In the genomic region with DNA sequence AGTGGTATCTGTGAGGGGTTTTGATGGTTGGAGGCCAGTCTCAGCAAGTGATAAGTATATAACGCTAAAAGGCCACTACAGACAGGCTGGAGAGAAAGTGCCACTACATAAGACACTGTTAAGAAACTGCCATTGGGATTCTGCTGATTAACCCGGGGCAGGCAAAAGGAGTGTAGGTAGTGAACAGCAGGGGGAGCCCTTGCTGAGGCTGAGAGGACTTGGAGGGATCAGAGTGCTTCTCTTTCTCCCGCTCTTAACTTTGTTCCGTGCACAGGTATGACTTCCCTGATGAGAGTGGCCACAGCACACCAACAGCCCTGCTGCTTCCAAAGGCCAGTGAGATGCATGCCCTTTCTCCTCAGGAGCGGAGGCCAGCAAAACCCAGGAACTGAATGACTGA, we compare ENCODE assay signal across 8 mouse cellular contexts. TPM values are rescaled to one million over a fixed set of nuclear protein-coding genes. Genes with fewer than 3 reads are reported as not detected.
A peak's percentile ranks its signal among the peaks of the same experiment; 100 is the strongest.
DNase-seq lines count a peak whose midpoint lies in the region; ATAC-seq and TF ChIP-seq lines count a peak whose summit lies in the region.

No protein-coding gene starts in this region.

- no peak for TF ChIP-seq POLR2A in bone marrow macrophage, adult 2 months (IDR thresholded peaks at IDR 0.05; ENCODE audit: borderline replicate concordance, low read depth, low read length)

- peak; percentile 79 for TF ChIP-seq CTCF in bone marrow macrophage, adult 2 months (IDR thresholded peaks at IDR 0.05; ENCODE audit: low read depth, low read length)
- TF ChIP-seq CTCF in midbrain, postnatal 0 days (IDR thresholded peaks at IDR 0.05), result peak; percentile 69

- ATAC-seq in midbrain, embryonic 16.5 days, result no peak
- peak; percentile 71; the same call in 1 of the 2 replicates for ATAC-seq in erythroid progenitor cell, adult 5-6 weeks (replicated peaks; ENCODE audit: low FRiP score, poor library complexity, severe bottlenecking)
- ATAC-seq in intestine, embryonic 16.5 days, result peak; percentile 71
- peak; percentile 71; the same call in 1 of the 2 replicates for ATAC-seq in limb, embryonic 11.5 days (ENCODE audit: insufficient number of reproducible peaks, low FRiP score, low TSS enrichment, low read depth)
- ATAC-seq in midbrain, postnatal 0 days (ENCODE audit: low FRiP score), result no peak
- ATAC-seq in stomach, embryonic 16.5 days (ENCODE audit: insufficient read depth, low FRiP score), result peak; percentile 62; the same call in 1 of the 2 replicates

- no peak overlapping the region for H3K4me3 ChIP-seq in midbrain, embryonic 10.5 days
- no peak overlapping the region for H3K4me3 ChIP-seq in midbrain, embryonic 16.5 days (ENCODE audit: low read depth, low read length)
- no peak overlapping the region for H3K4me3 ChIP-seq in bone marrow macrophage, adult 2 months (ENCODE audit: insufficient read depth, low read length)
- no peak overlapping the region for H3K4me3 ChIP-seq in intestine, embryonic 16.5 days (ENCODE audit: low read length)
- H3K4me3 ChIP-seq in limb, embryonic 11.5 days (ENCODE audit: low read depth, low read length), result no peak overlapping the region
- no peak overlapping the region for H3K4me3 ChIP-seq in midbrain, postnatal 0 days (ENCODE audit: low read depth, low read length)
- no peak overlapping the region for H3K4me3 ChIP-seq in stomach, embryonic 16.5 days (replicated peaks; ENCODE audit: low read length)

- no peak overlapping the region for H3K4me2 ChIP-seq in midbrain, embryonic 16.5 days (ENCODE audit: low read length)
- no peak overlapping the region for H3K4me2 ChIP-seq in intestine, embryonic 16.5 days (ENCODE audit: low read depth, low read length)
- H3K4me2 ChIP-seq in limb, embryonic 11.5 days (ENCODE audit: low read depth, severe bottlenecking), result no peak overlapping the region
- no peak overlapping the region for H3K4me2 ChIP-seq in midbrain, postnatal 0 days (ENCODE audit: low read depth, low read length, poor library complexity, severe bottlenecking)
- H3K4me2 ChIP-seq in stomach, embryonic 16.5 days (ENCODE audit: low read depth, low read length), result no peak overlapping the region

- H3K27me3 ChIP-seq in midbrain, embryonic 10.5 days (ENCODE audit: low read depth, poor library complexity, severe bottlenecking), result no peaks in the 10 kb centered on the region
- H3K27me3 ChIP-seq in midbrain, embryonic 16.5 days (ENCODE audit: control insufficient read depth, insufficient read depth, low read depth, low read length), result no peaks in the 10 kb centered on the region
- H3K27me3 ChIP-seq in intestine, embryonic 16.5 days (replicated peaks; ENCODE audit: control insufficient read depth, insufficient read depth, low read length), result no peaks in the 10 kb centered on the region
- no peaks in the 10 kb centered on the region for H3K27me3 ChIP-seq in limb, embryonic 11.5 days (ENCODE audit: control insufficient read depth, insufficient read depth, low read length)
- H3K27me3 ChIP-seq in midbrain, postnatal 0 days (ENCODE audit: insufficient read depth, low read length), result no peaks in the 10 kb centered on the region
- no peaks in the 10 kb centered on the region for H3K27me3 ChIP-seq in stomach, embryonic 16.5 days (ENCODE audit: control insufficient read depth, insufficient read depth, low read length)

- H3K4me1 ChIP-seq in midbrain, embryonic 10.5 days, result peaks cover 15% of the 10 kb centered on the region
- H3K4me1 ChIP-seq in midbrain, embryonic 16.5 days (ENCODE audit: control insufficient read depth, insufficient read depth, low read length), result no peaks in the 10 kb centered on the region
- peaks cover 2% of the 10 kb centered on the region; the same call in 1 of the 2 replicates for H3K4me1 ChIP-seq in bone marrow macrophage, adult 2 months (ENCODE audit: control insufficient read depth, insufficient read depth, low read length)
- no peaks in the 10 kb centered on the region for H3K4me1 ChIP-seq in intestine, embryonic 16.5 days (ENCODE audit: control insufficient read depth, insufficient read depth, low read length)
- H3K4me1 ChIP-seq in limb, embryonic 11.5 days (ENCODE audit: control insufficient read depth, insufficient read depth, low read length), result 0 out of 2 replicates have a peak, but pooled peaks cover 2% of the 10 kb centered on the region
- H3K4me1 ChIP-seq in midbrain, postnatal 0 days (ENCODE audit: insufficient read depth, low read length), result no peaks in the 10 kb centered on the region
- H3K4me1 ChIP-seq in stomach, embryonic 16.5 days (ENCODE audit: control insufficient read depth, insufficient read depth, low read length), result no peaks in the 10 kb centered on the region

- H3K9me3 ChIP-seq in midbrain, embryonic 10.5 days (replicated peaks), result no peaks in the 10 kb centered on the region
- no peaks in the 10 kb centered on the region for H3K9me3 ChIP-seq in midbrain, embryonic 16.5 days (replicated peaks; ENCODE audit: control insufficient read depth, low read length, poor library complexity, severe bottlenecking)
- H3K9me3 ChIP-seq in intestine, embryonic 16.5 days (ENCODE audit: control insufficient read depth, low read length), result no peaks in the 10 kb centered on the region
- no peaks in the 10 kb centered on the region for H3K9me3 ChIP-seq in limb, embryonic 11.5 days (ENCODE audit: control insufficient read depth, low read length)
- H3K9me3 ChIP-seq in midbrain, postnatal 0 days (ENCODE audit: low read length), result no peaks in the 10 kb centered on the region
- no peaks in the 10 kb centered on the region for H3K9me3 ChIP-seq in stomach, embryonic 16.5 days (replicated peaks; ENCODE audit: control insufficient read depth, low read length)

- DNase-seq in midbrain, embryonic 10.5 days (ENCODE audit: low spot score), result peak; percentile 76
- peak; percentile 83 for DNase-seq in limb, embryonic 11.5 days (ENCODE audit: low spot score)
- DNase-seq in midbrain, postnatal 0 days (ENCODE audit: low spot score), result peak; percentile 56

- 24% methylated on average over 5 of the region's 5 CpGs for WGBS in midbrain, embryonic 10.5 days
- WGBS in midbrain, embryonic 16.5 days, result 21% methylated on average over 5 of the region's 5 CpGs
- WGBS in intestine, embryonic 16.5 days, result 20% methylated on average over 5 of the region's 5 CpGs
- 28% methylated on average over 5 of the region's 5 CpGs for WGBS in limb, embryonic 11.5 days
- 27% methylated on average over 5 of the region's 5 CpGs for WGBS in midbrain, postnatal 0 days
- WGBS in stomach, embryonic 16.5 days, result 21% methylated on average over 5 of the region's 5 CpGs

- H3K9ac ChIP-seq in midbrain, embryonic 16.5 days (ENCODE audit: low read depth, low read length), result no peak overlapping the region
- no peak overlapping the region for H3K9ac ChIP-seq in intestine, embryonic 16.5 days (ENCODE audit: low read depth, low read length)
- no peak overlapping the region for H3K9ac ChIP-seq in limb, embryonic 11.5 days (ENCODE audit: low read length)
- no peak overlapping the region for H3K9ac ChIP-seq in midbrain, postnatal 0 days (replicated peaks; ENCODE audit: low read length, poor library complexity, severe bottlenecking)
- H3K9ac ChIP-seq in stomach, embryonic 16.5 days (ENCODE audit: low read length), result no peak overlapping the region

- peaks cover 39% of the 10 kb centered on the region for H3K36me3 ChIP-seq in midbrain, embryonic 10.5 days
- H3K36me3 ChIP-seq in midbrain, embryonic 16.5 days (ENCODE audit: control insufficient read depth, insufficient read depth, low read length), result peaks cover 5% of the 10 kb centered on the region; the same call in 1 of the 2 replicates
- H3K36me3 ChIP-seq in intestine, embryonic 16.5 days (ENCODE audit: control insufficient read depth, insufficient read depth, low read length), result 0 out of 2 replicates have a peak, but pooled peaks cover 2% of the 10 kb centered on the region
- peaks cover 2% of the 10 kb centered on the region; the same call in 1 of the 2 replicates for H3K36me3 ChIP-seq in limb, embryonic 11.5 days (ENCODE audit: control insufficient read depth, insufficient read depth, low read length)
- peaks cover 16% of the 10 kb centered on the region for H3K36me3 ChIP-seq in midbrain, postnatal 0 days (ENCODE audit: insufficient read depth, low read length)
- peaks cover 9% of the 10 kb centered on the region; the same call in 1 of the 2 replicates for H3K36me3 ChIP-seq in stomach, embryonic 16.5 days (ENCODE audit: control insufficient read depth, insufficient read depth, low read length)

- H3K27ac ChIP-seq in midbrain, embryonic 10.5 days (replicated peaks), result no peak overlapping the region
- no peak overlapping the region for H3K27ac ChIP-seq in midbrain, embryonic 16.5 days (ENCODE audit: low read length)
- H3K27ac ChIP-seq in bone marrow macrophage, adult 2 months (ENCODE audit: insufficient read depth, low read depth, low read length), result no peak overlapping the region
- no peak overlapping the region for H3K27ac ChIP-seq in intestine, embryonic 16.5 days (ENCODE audit: low read length)
- H3K27ac ChIP-seq in limb, embryonic 11.5 days (replicated peaks; ENCODE audit: low read depth, low read length), result no peak overlapping the region
- H3K27ac ChIP-seq in midbrain, postnatal 0 days (ENCODE audit: low read depth, low read length), result no peak overlapping the region
- H3K27ac ChIP-seq in stomach, embryonic 16.5 days (ENCODE audit: low read length), result no peak overlapping the region

RNA-seq across cellular contexts. Expression of gene Rpl37a, which starts 7.8 kb away (rescaled TPM):
- polyA plus RNA-seq in midbrain, embryonic 10.5 days (2016; fragmentation: Nextera tagmentation; extraction: Ambion mirVana), result 1,262 and 1,429 TPM in 2 replicates
- 821 and 838 TPM in 2 replicates for polyA plus RNA-seq in midbrain, embryonic 16.5 days (2015; fragmentation: Nextera tagmentation; extraction: Ambion mirVana)
- 524 and 676 TPM in 2 replicates for polyA plus RNA-seq in bone marrow macrophage, adult 2 months (2012; ENCODE audit: insufficient read depth, insufficient read length, missing spikeins)
- total RNA-seq in erythroid progenitor cell, adult 5-6 weeks (2015; ENCODE audit: low replicate concordance), result 395 and 505 TPM in 2 replicates
- total RNA-seq in erythroid progenitor cell, adult 5-6 weeks (2017; ENCODE audit: low replicate concordance), result 97.7 and 148 TPM in 2 replicates
- polyA plus RNA-seq in intestine, embryonic 16.5 days (2015; fragmentation: Nextera tagmentation; extraction: Ambion mirVana), result 1,552 and 1,622 TPM in 2 replicates
- polyA plus RNA-seq in limb, embryonic 11.5 days (2014; fragmentation: Nextera tagmentation; extraction: Ambion mirVana), result 1,800 and 1,853 TPM in 2 replicates
- 487 and 626 TPM in 2 replicates for total RNA-seq in midbrain, postnatal 0 days (2014; rRNA removed)
- 1,038 and 1,114 TPM in 2 replicates for polyA plus RNA-seq in midbrain, postnatal 0 days (2015; fragmentation: Nextera tagmentation; extraction: Ambion mirVana)
- polyA plus RNA-seq in stomach, embryonic 16.5 days (2015; fragmentation: Nextera tagmentation; extraction: Ambion mirVana), result 1,425 and 1,770 TPM in 2 replicates

RNA-seq across cellular contexts. Expression of gene Ankar, which starts 18.5 kb away (rescaled TPM):
- not detected in 2 replicates for polyA plus RNA-seq in midbrain, embryonic 10.5 days (2016; fragmentation: Nextera tagmentation; extraction: Ambion mirVana)
- 0.05 TPM in 1 of 2 replicates, not detected in the other for polyA plus RNA-seq in midbrain, embryonic 16.5 days (2015; fragmentation: Nextera tagmentation; extraction: Ambion mirVana)
- polyA plus RNA-seq in bone marrow macrophage, adult 2 months (2012; ENCODE audit: insufficient read depth, insufficient read length, missing spikeins), result 0.13 TPM in 1 of 2 replicates, not detected in the other
- not detected in 2 replicates for total RNA-seq in erythroid progenitor cell, adult 5-6 weeks (2015; ENCODE audit: low replicate concordance)
- total RNA-seq in erythroid progenitor cell, adult 5-6 weeks (2017; ENCODE audit: low replicate concordance), result 0.13 TPM in 1 of 2 replicates, not detected in the other
- not detected in 2 replicates for polyA plus RNA-seq in intestine, embryonic 16.5 days (2015; fragmentation: Nextera tagmentation; extraction: Ambion mirVana)
- polyA plus RNA-seq in limb, embryonic 11.5 days (2014; fragmentation: Nextera tagmentation; extraction: Ambion mirVana), result not detected in 2 replicates
- total RNA-seq in midbrain, postnatal 0 days (2014; rRNA removed), result not detected in 2 replicates
- polyA plus RNA-seq in midbrain, postnatal 0 days (2015; fragmentation: Nextera tagmentation; extraction: Ambion mirVana), result not detected in 2 replicates
- not detected in 2 replicates for polyA plus RNA-seq in stomach, embryonic 16.5 days (2015; fragmentation: Nextera tagmentation; extraction: Ambion mirVana)

Comparison
In these comparisons a context has a peak if more than half of its experiments do, and no peak if none do; other contexts are left out.
1. ATAC-seq: peak in erythroid progenitor cell, adult 5-6 weeks (single experiment), intestine, embryonic 16.5 days (single experiment), limb, embryonic 11.5 days (single experiment) and stomach, embryonic 16.5 days (single experiment); none in midbrain, embryonic 16.5 days (single experiment) and midbrain, postnatal 0 days (single experiment).
2. Peak in every context shown above with its lines, with median percentiles within 50 percentile points of each other: DNase-seq.